Mouse (Mus musculus): Measurements from ENCODE around the gene Bcas3. TPM values are rescaled to one million over a fixed set of nuclear protein-coding genes. Genes with fewer than 3 reads are reported as not detected.
A peak's percentile ranks its signal among the peaks of the same experiment; 100 is the strongest.

The Bcas3 gene
- polyA plus RNA-seq, 1 experiment from 2014 or later, result 32.5 TPM

DNA sequence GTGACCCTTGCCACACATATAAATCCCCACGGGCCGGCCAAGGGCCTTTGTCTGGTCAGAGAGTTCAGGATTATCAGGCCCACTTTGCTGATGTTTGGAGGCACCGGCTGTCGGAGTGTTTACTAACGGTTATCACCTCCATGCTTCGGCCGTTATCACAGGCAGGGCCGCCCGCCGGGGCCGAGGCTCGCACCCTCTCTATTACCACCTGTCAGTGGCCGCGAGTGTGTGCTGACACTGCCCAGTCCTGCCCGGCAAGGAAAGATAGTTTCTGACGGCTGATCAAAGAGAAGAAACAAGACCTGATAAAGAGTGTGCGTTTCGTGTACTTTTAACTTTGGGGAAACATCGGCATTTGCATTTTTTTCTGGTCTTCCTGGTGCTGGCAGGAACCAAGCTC lies 446.9 kb downstream of the Bcas3 start:
- ATAC-seq (ENCODE audit: borderline replicate concordance, extremely low read depth, low FRiP score, low TSS enrichment), result no peak; the same call in 1 of the 2 replicates
- H3K4me3 ChIP-seq, result no peak overlapping the region
- no peaks in the 10 kb centered on the region for H3K36me3 ChIP-seq
- H3K4me1 ChIP-seq, result peaks cover 25% of the 10 kb centered on the region
- H3K27me3 ChIP-seq, result no peaks in the 10 kb centered on the region
- WGBS, result 13% methylated on average over 19 of the region's 19 CpGs
- no peak overlapping the region for H3K4me2 ChIP-seq
- no peaks in the 10 kb centered on the region for H3K9me3 ChIP-seq
- no peak overlapping the region for H3K9ac ChIP-seq
- H3K27ac ChIP-seq, result 0 out of 2 replicates have a peak overlapping the region, but pooled peaks have one; percentile 20

DNA sequence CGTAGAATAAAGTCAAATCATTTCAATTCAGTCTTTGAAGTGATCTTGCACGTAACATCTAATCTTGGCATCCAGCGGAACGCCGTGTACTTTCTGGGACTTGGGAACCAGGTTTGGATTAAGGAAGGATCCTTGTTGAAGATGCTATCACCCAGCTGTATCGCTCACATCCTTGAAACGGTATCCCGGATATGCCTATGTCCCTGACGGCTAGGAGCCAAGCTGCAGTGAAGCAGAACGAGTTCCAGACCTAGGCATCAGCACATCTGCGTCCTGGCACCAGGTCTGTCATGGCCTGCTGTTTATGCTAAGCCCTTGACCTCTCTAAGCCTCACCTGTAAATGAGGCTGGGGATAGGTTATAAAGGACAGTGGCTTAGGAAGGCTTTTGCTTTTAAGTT lies 447.4 kb downstream of the Bcas3 start:
- Histone ChIP-seq H3K4me3 (no peak overlapping the region), H3K9me3 (no peaks in the 10 kb centered on the region), H3K4me2 (no peak overlapping the region), H3K27me3 (no peaks in the 10 kb centered on the region), H3K27ac (0 out of 2 replicates have a peak overlapping the region, but pooled peaks have one; percentile 20), H3K4me1 (peaks cover 27% of the 10 kb centered on the region), H3K9ac (no peak overlapping the region), H3K36me3 (no peaks in the 10 kb centered on the region)
- 43% methylated on average over 11 of the region's 11 CpGs for WGBS
- ATAC-seq (ENCODE audit: borderline replicate concordance, extremely low read depth, low FRiP score, low TSS enrichment), result no peak

DNA sequence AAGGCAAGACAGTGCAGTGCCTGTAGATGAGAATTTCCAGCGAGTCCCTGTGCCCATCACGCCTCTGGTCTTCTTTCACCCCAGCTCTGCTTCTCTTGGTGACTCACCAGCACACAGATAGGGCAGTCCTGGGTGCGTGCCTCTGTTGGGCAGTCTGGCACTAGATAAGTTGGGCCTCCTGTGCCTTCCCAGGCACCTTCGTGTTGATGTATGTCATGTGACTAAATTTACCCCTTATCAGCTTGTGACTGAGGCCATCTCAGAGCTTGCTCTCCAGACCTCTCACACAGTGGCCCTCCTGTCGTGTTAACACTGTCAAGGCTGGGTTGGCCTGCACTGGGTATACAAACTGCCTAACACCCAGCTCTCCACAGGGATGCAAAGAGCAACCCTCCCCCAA lies 451.1 kb downstream of the Bcas3 start:
- H3K4me3 ChIP-seq, result no peak overlapping the region
- peaks cover 45% of the 10 kb centered on the region for H3K4me1 ChIP-seq
- 52% methylated on average over 5 of the region's 5 CpGs for WGBS
- no peak overlapping the region for H3K9ac ChIP-seq
- H3K4me2 ChIP-seq, result no peak overlapping the region
- H3K27me3 ChIP-seq, result no peaks in the 10 kb centered on the region
- peak; percentile 52; the same call in 1 of the 2 replicates for ATAC-seq (ENCODE audit: borderline replicate concordance, extremely low read depth, low FRiP score, low TSS enrichment)
- no peak overlapping the region for H3K27ac ChIP-seq
- no peaks in the 10 kb centered on the region for H3K36me3 ChIP-seq
- H3K9me3 ChIP-seq, result no peaks in the 10 kb centered on the region

DNA sequence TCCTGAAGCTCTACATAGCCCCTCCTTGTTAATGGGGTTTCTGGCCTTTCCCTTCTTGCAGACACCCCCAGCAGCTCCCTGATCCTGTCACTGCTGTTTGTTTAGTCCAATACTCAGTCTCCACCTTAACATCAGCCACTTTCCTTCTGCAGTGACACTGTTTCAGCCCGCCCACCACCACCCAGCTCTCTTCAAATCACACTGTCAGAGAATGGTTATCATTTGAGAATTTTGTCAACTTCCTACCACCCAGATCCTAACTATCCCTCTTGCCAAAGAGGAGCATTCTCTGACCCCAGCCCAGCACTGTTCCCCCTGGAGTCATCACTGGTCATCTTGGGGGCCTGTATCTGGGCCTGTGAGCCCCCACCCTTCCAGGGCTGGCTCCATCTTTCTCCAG lies 452.8 kb downstream of the Bcas3 start:
- Histone ChIP-seq H3K9me3 (no peaks in the 10 kb centered on the region), H3K4me3 (no peak overlapping the region), H3K9ac (no peak overlapping the region), H3K4me1 (peaks cover 29% of the 10 kb centered on the region), H3K27ac (0 out of 2 replicates have a peak overlapping the region, but pooled peaks have one; percentile 41), H3K27me3 (no peaks in the 10 kb centered on the region), H3K4me2 (no peak overlapping the region), H3K36me3 (no peaks in the 10 kb centered on the region)
- WGBS, result 58% methylated on average over 1 of the region's 1 CpGs
- no peak for ATAC-seq (ENCODE audit: borderline replicate concordance, extremely low read depth, low FRiP score, low TSS enrichment)

DNA sequence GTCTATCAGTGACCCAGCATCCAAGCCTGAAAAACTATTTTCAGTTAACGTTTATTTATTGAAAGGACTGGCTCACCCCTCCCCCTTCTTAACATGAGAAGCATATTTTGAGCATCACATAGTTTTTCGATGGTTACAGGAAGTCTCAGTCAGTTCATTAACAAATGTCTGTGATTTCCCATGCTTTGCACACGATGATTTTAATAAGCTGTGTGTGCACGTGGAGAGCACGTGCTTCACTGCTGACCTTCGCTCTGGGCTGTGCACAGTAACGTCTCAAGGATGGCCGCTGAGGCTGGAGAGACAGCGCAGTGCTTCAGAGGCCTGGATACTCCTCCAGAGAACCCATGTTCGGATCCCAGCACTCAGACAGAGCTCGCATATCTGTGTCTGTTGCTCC lies 454.4 kb downstream of the Bcas3 start:
- Histone ChIP-seq H3K9ac (no peak overlapping the region), H3K4me2 (no peak overlapping the region), H3K9me3 (no peaks in the 10 kb centered on the region), H3K27me3 (no peaks in the 10 kb centered on the region), H3K27ac (peak overlapping the region; percentile 42), H3K36me3 (no peaks in the 10 kb centered on the region), H3K4me1 (peaks cover 26% of the 10 kb centered on the region), H3K4me3 (no peak overlapping the region)
- WGBS, result 46% methylated on average over 11 of the region's 11 CpGs
- ATAC-seq (ENCODE audit: borderline replicate concordance, extremely low read depth, low FRiP score, low TSS enrichment), result no peak

- no peaks in the 10 kb centered on the region for H3K9me3 ChIP-seq
- 0 out of 2 replicates have a peak overlapping the region, but pooled peaks have one; percentile 9 for H3K27ac ChIP-seq
- 52% methylated on average over 4 of the region's 4 CpGs for WGBS
- H3K4me3 ChIP-seq, result no peak overlapping the region
- H3K27me3 ChIP-seq, result no peaks in the 10 kb centered on the region
- H3K9ac ChIP-seq, result no peak overlapping the region
- peaks cover 45% of the 10 kb centered on the region for H3K4me1 ChIP-seq
- no peak overlapping the region for H3K4me2 ChIP-seq
- ATAC-seq (ENCODE audit: borderline replicate concordance, extremely low read depth, low FRiP score, low TSS enrichment), result no peak
- H3K36me3 ChIP-seq, result no peaks in the 10 kb centered on the region
Observed at GRCm38 (mm10) chr11:85811229-85811628, 458.3 kb downstream of the Bcas3 start.

DNA sequence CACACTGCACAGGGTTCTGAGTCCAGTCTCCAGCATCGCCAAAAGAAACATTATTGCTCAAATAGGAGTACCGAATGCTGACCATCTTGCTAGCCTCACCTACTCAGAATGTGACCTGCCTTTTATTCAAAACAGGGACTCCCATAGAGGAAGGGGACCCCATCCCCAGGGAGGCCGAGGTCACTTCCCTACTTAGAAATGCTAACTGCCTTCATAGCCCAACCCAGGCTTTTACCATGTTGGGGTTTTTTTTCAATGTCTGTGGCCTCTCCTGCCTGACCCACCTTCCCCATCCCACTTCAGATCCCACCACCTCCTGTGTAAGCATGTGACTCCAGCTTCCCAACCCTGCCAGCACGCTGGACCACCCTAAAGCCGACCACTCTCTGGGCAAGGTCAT lies 458.7 kb downstream of the Bcas3 start:
- WGBS, result 90% methylated on average over 5 of the region's 5 CpGs
- Histone ChIP-seq H3K27me3 (no peaks in the 10 kb centered on the region), H3K4me2 (no peak overlapping the region), H3K4me1 (peaks cover 44% of the 10 kb centered on the region), H3K27ac (no peak overlapping the region), H3K36me3 (no peaks in the 10 kb centered on the region), H3K4me3 (no peak overlapping the region), H3K9me3 (no peaks in the 10 kb centered on the region), H3K9ac (no peak overlapping the region)
- ATAC-seq (ENCODE audit: borderline replicate concordance, extremely low read depth, low FRiP score, low TSS enrichment), result no peak

DNA sequence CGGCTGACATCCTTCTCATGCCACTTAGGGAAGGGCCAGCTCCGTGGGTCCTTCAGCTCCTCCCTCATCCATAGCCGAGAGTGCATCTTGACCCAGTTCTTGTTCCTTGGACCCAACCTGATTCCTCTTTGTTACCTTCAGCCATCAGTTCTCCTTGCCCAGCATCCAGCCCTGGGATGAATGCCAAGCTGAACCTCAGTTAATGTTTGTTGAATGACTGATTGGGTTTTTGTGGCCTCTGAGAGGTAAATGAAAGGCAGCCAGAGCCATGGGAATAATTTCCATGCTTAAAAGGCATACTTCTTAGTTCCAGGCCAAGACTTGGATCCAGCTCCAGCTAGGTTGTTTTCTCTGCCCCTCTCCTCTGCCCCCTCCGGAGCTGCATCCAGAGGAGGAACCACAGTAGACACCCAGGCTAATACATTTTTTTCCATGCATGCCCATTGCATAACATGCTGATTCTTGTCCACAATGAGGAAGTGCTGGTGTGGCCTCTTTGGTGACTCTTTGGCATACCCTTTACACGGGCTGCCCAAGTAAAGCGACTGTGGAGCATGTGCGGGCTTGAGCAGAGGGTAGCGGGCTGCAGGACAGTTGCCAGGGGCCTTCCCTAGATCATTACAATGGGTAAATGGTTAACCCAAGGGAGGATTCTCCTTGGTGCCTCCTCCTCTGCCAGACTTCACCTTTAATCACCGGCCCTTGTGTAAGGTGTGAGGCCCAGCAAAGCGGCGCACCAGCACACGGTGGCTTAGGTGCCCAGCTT lies 459.4 kb downstream of the Bcas3 start:
- no peak overlapping the region for H3K27ac ChIP-seq
- H3K9ac ChIP-seq, result no peak overlapping the region
- no peaks in the 10 kb centered on the region for H3K36me3 ChIP-seq
- H3K4me1 ChIP-seq, result peaks cover 39% of the 10 kb centered on the region
- no peaks in the 10 kb centered on the region for H3K27me3 ChIP-seq
- no peaks in the 10 kb centered on the region for H3K9me3 ChIP-seq
- WGBS, result 78% methylated on average over 12 of the region's 12 CpGs
- H3K4me2 ChIP-seq, result no peak overlapping the region
- no peak for ATAC-seq (ENCODE audit: borderline replicate concordance, extremely low read depth, low FRiP score, low TSS enrichment)
- H3K4me3 ChIP-seq, result no peak overlapping the region

DNA sequence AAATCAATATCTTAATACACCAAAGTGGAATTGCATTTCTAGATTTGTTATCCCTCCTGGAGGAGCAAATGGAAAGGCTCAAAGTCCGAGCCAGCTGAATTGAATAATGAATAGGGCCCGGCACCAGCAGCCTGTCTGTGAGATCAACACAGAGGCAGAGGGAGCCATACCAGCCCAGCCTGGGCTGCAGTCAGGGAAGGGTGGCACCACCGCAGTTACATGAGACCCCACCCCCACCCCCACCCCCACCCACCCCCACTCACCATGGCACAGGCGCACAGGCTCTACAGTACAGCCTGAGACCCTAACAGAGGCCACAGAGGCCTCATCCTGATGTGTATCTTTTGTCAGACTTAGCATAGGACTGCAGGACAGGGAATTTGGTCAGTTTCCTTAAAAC lies 461.7 kb downstream of the Bcas3 start:
- no peak for ATAC-seq (ENCODE audit: borderline replicate concordance, extremely low read depth, low FRiP score, low TSS enrichment)
- Histone ChIP-seq H3K36me3 (no peaks in the 10 kb centered on the region), H3K4me3 (no peak overlapping the region), H3K9ac (no peak overlapping the region), H3K27me3 (no peaks in the 10 kb centered on the region), H3K4me2 (no peak overlapping the region), H3K9me3 (no peaks in the 10 kb centered on the region), H3K4me1 (peaks cover 44% of the 10 kb centered on the region), H3K27ac (peak overlapping the region; percentile 4; the same call in 1 of the 2 replicates)
- WGBS, result 32% methylated on average over 4 of the region's 4 CpGs

DNA sequence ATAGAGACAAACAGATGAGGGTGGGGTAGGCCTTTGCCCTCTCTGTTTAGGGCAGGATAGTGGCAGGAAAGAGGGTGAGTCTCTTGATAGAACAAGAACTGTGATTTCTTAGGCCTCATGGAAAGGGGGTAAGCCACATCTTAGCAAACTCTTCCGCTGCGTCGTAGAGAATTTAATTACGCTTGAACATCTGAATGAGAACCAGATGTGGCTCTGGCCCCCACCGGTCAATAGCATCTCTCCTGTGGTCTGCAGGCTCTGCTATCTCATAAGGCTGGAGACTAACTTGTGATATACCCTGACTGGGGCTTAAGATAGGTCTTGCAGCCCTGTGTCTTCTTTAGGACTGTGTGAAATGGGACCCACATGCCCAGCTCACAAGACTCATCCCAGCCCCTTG lies 463.5 kb downstream of the Bcas3 start:
- ATAC-seq (ENCODE audit: borderline replicate concordance, extremely low read depth, low FRiP score, low TSS enrichment), result no peak
- Histone ChIP-seq H3K27ac (no peak overlapping the region), H3K27me3 (no peaks in the 10 kb centered on the region), H3K36me3 (no peaks in the 10 kb centered on the region), H3K9ac (no peak overlapping the region), H3K4me1 (peaks cover 45% of the 10 kb centered on the region), H3K9me3 (no peaks in the 10 kb centered on the region), H3K4me2 (no peak overlapping the region), H3K4me3 (no peak overlapping the region)
- WGBS, result 70% methylated on average over 5 of the region's 5 CpGs

DNA sequence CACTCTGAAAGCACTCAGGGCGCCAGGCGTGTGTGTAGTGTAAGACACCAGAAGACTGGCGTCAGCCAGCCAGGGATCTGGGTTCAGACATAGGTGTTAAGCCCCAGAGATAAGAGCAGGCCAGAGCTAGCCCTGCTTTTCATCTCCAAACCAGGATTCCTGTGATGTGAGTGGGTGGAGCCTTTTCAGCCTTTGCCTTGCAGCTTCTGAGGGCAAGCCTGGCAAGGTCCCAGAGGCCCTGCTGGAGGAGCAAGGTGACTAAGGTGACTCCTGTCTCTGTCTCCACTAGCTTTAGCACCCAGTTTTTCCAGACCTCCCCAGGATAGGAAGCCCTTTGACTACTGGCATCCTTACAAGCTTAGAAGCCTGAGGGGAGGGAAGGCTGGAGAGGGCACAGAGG lies 465.4 kb downstream of the Bcas3 start:
- Histone ChIP-seq H3K9ac (peak overlapping the region; percentile 5; the same call in 1 of the 2 replicates), H3K4me1 (peaks cover 52% of the 10 kb centered on the region), H3K27me3 (no peaks in the 10 kb centered on the region), H3K36me3 (no peaks in the 10 kb centered on the region), H3K4me3 (no peak overlapping the region), H3K9me3 (no peaks in the 10 kb centered on the region), H3K4me2 (no peak overlapping the region), H3K27ac (no peak overlapping the region)
- no peak for ATAC-seq (ENCODE audit: borderline replicate concordance, extremely low read depth, low FRiP score, low TSS enrichment)
- WGBS, result 66% methylated on average over 3 of the region's 3 CpGs

GRCm38 (mm10) chr11:85820959-85821358 lies 468.0 kb downstream of the Bcas3 start:
- H3K27ac ChIP-seq, result no peak overlapping the region
- H3K27me3 ChIP-seq, result no peaks in the 10 kb centered on the region
- no peaks in the 10 kb centered on the region for H3K36me3 ChIP-seq
- no peaks in the 10 kb centered on the region for H3K9me3 ChIP-seq
- peaks cover 49% of the 10 kb centered on the region for H3K4me1 ChIP-seq
- 71% methylated on average over 3 of the region's 3 CpGs for WGBS
- H3K4me3 ChIP-seq, result no peak overlapping the region
- H3K9ac ChIP-seq, result no peak overlapping the region
- H3K4me2 ChIP-seq, result no peak overlapping the region
- no peak for ATAC-seq (ENCODE audit: borderline replicate concordance, extremely low read depth, low FRiP score, low TSS enrichment)

Measured in lung, embryonic 15.5 days (tissue).